Mouse (Mus musculus): ENCODE results near the gene Mog. TPM values are rescaled to one million over a fixed set of nuclear protein-coding genes. Genes with fewer than 3 reads are reported as not detected.
A peak's percentile ranks its signal among the peaks of the same experiment; 100 is the strongest.

The Mog gene
- polyA plus RNA-seq, 2 experiments, result not detected

DNA sequence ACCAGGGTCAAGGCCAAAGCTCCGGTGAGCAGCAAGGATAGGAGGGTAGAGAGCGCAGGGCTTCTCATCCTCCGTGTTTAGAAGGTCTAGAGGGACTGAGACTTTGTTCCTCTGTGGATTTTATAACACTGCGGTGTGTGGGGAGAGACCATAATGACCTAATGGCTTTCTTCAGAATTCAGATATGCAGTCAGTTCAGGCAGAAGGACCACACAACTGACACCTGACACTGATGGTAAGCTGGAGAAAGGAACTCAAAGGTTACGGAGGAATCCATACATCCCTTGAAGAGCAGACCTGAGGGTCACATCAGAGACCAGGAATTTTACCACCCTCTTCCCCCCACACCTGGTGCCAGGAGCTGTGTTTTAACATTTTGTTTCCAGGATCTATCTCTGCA, 33.8 kb downstream of the Mog start, which contains the start of gene H2-M5:
H2-M5 (minus strand) TSS at position 101 of the 400 bp plus-strand sequence.
- TF ChIP-seq EP300 (IDR thresholded peaks at IDR 0.05; ENCODE audit: low read depth), result no peak
- no peak for TF ChIP-seq CTCF (IDR thresholded peaks at IDR 0.05; ENCODE audit: low read depth)
- Histone ChIP-seq H3K36me3 (replicated peaks; ENCODE audit: control insufficient read depth, insufficient read depth, low read depth) (no peaks in the 10 kb centered on the region), H3K27ac (no peak within 1 kb of the TSS), H3K27me3 (ENCODE audit: control insufficient read depth, insufficient read depth, low read length) (peaks cover 18% of the 10 kb centered on the region), H3K4me1 (replicated peaks; ENCODE audit: control insufficient read depth in 2 of 2, insufficient read depth in 2 of 2, low read length in 1 of 2) (no peaks in the 10 kb centered on the region), H3K9me3 (ENCODE audit: control insufficient read depth, low read length) (no peaks in the 10 kb centered on the region), H3K4me2 (ENCODE audit: low read depth) (no peak within 1 kb of the TSS), H3K4me3 (ENCODE audit: insufficient read depth in 1 of 2, low read depth in 2 of 2, low read length in 2 of 2) (no peak within 1 kb of the TSS), H3K9ac (replicated peaks) (no peak within 1 kb of the TSS)
- 38% methylated on average over 5 of the region's 5 CpGs for WGBS (ENCODE audit: insufficient replicate concordance)
- DNase-seq (ENCODE audit: low read depth in 3 of 3, low spot score in 3 of 3) (no peak), ATAC-seq (ENCODE audit: insufficient read depth) (no peak)

DNA sequence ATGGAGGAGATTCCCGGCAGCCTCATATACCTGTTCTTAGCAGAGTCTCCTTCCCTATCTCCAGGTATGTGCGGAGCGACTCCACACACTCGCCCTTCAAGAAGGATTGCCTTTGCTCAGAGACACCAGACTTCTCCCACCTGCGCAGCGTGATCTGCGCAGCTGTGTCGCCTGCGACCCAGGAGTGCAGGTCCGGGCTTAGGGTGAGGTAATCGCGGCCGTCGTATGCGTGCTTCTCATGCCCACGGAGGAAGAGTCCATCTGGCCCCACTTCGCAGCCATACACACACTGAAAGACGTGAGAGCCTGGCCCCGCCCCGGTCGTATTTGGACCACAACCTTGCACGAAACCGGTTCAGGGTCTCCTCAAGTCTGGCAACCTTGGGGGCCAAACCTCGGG, 34.7 kb downstream of the Mog start:
- 7% methylated on average over 24 of the region's 24 CpGs for WGBS (ENCODE audit: insufficient replicate concordance)
- Histone ChIP-seq H3K9me3 (ENCODE audit: control insufficient read depth, low read length) (no peaks in the 10 kb centered on the region), H3K27ac (no peak overlapping the region), H3K27me3 (ENCODE audit: control insufficient read depth, insufficient read depth, low read length) (peaks cover 18% of the 10 kb centered on the region), H3K4me3 (ENCODE audit: insufficient read depth in 1 of 2, low read depth in 2 of 2, low read length in 2 of 2) (no peak overlapping the region), H3K4me2 (ENCODE audit: low read depth) (no peak overlapping the region), H3K36me3 (replicated peaks; ENCODE audit: control insufficient read depth, insufficient read depth, low read depth) (no peaks in the 10 kb centered on the region), H3K9ac (replicated peaks) (no peak overlapping the region), H3K4me1 (replicated peaks; ENCODE audit: control insufficient read depth in 2 of 2, insufficient read depth in 2 of 2, low read length in 1 of 2) (no peaks in the 10 kb centered on the region)
- TF ChIP-seq EP300 (IDR thresholded peaks at IDR 0.05; ENCODE audit: low read depth) (no peak), CTCF (IDR thresholded peaks at IDR 0.05; ENCODE audit: low read depth) (no peak)
- no peak for DNase-seq (ENCODE audit: low read depth in 3 of 3, low spot score in 3 of 3)
- ATAC-seq (ENCODE audit: insufficient read depth), result no peak

DNA sequence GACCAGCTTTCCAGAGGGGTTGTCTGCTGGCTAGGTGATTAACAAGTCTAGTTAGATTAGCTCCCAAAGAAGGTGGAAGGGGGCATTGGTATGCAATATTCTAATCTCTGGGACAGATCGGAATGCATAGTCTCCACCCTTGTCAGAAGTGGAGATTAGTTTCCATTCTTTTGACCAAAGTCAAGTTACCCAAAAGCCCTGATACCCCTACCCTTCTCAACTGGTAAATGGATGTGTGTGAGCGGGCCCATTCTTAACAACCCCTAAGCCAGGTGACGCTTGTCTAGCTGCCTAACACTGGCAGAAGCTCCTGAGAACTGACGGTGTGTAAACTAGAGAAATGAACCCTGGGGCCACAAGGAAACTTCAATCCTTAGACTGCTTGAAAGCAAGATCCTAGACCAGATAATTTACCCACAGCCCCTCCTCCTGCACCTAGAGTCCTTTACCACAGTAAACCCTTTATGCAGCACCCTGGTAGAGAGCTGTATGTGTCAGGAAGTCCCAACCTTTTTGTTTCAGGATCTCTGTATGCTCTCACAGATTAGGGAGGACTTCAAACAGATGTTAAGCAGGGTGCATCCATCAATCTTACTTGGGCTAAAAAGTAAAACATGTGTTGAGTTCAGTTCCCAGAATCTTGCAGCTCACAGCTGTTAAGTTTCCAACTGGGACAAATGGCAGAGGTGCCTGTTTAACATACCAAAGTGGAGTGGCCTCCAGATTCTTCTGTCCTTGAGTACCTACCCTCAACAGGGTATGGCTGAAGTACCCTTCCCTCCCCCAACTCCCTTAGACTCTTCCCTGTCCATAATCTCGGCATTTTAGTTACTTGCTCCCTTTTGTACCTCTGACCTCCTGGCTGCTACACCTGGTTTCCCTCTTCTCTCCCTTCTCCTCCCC, 40.7 kb downstream of the Mog start:
- peaks cover 1% of the 10 kb centered on the region for H3K27me3 ChIP-seq (ENCODE audit: control insufficient read depth, insufficient read depth, low read length)
- ATAC-seq (ENCODE audit: insufficient read depth) (no peak), DNase-seq (ENCODE audit: low read depth in 3 of 3, low spot score in 3 of 3) (no peak)
- WGBS (ENCODE audit: insufficient replicate concordance), result 27% methylated on average over 5 of the region's 5 CpGs
- H3K9ac ChIP-seq (replicated peaks), result no peak overlapping the region
- no peaks in the 10 kb centered on the region for H3K36me3 ChIP-seq (replicated peaks; ENCODE audit: control insufficient read depth, insufficient read depth, low read depth)
- no peak overlapping the region for H3K4me2 ChIP-seq (ENCODE audit: low read depth)
- H3K9me3 ChIP-seq (ENCODE audit: control insufficient read depth, low read length), result no peaks in the 10 kb centered on the region
- H3K4me1 ChIP-seq (replicated peaks; ENCODE audit: control insufficient read depth in 2 of 2, insufficient read depth in 2 of 2, low read length in 1 of 2), result no peaks in the 10 kb centered on the region; a peak in 1 of 4 replicates
- TF ChIP-seq CTCF (IDR thresholded peaks at IDR 0.05; ENCODE audit: low read depth) (no peak), EP300 (IDR thresholded peaks at IDR 0.05; ENCODE audit: low read depth) (no peak)
- no peak overlapping the region for H3K4me3 ChIP-seq (ENCODE audit: insufficient read depth in 1 of 2, low read depth in 2 of 2, low read length in 2 of 2)
- no peak overlapping the region for H3K27ac ChIP-seq

- Histone ChIP-seq H3K36me3 (replicated peaks; ENCODE audit: control insufficient read depth, insufficient read depth, low read depth) (no peaks in the 10 kb centered on the region), H3K4me2 (ENCODE audit: low read depth) (no peak overlapping the region), H3K27ac (no peak overlapping the region), H3K9ac (replicated peaks) (no peak overlapping the region), H3K27me3 (ENCODE audit: control insufficient read depth, insufficient read depth, low read length) (no peaks in the 10 kb centered on the region), H3K4me3 (ENCODE audit: insufficient read depth in 1 of 2, low read depth in 2 of 2, low read length in 2 of 2) (no peak overlapping the region), H3K4me1 (replicated peaks; ENCODE audit: control insufficient read depth in 2 of 2, insufficient read depth in 2 of 2, low read length in 1 of 2) (no peaks in the 10 kb centered on the region; a peak in 1 of 4 replicates), H3K9me3 (ENCODE audit: control insufficient read depth, low read length) (no peaks in the 10 kb centered on the region)
- TF ChIP-seq CTCF (IDR thresholded peaks at IDR 0.05; ENCODE audit: low read depth), result no peak
- TF ChIP-seq EP300 (IDR thresholded peaks at IDR 0.05; ENCODE audit: low read depth), result no peak
- 8% methylated on average over 4 of the region's 4 CpGs for WGBS (ENCODE audit: insufficient replicate concordance)
- DNase-seq (ENCODE audit: low read depth in 3 of 3, low spot score in 3 of 3) (no peak), ATAC-seq (ENCODE audit: insufficient read depth) (no peak)
These were observed 41.4 kb downstream of the Mog start for GRCm38 (mm10) chr17:36981845-36982244.

- Histone ChIP-seq H3K4me2 (ENCODE audit: low read depth) (peak within 1 kb of the TSS; percentile 27; the same call in 1 of the 2 replicates), H3K36me3 (replicated peaks; ENCODE audit: control insufficient read depth, insufficient read depth, low read depth) (no peaks in the 10 kb centered on the region), H3K9ac (replicated peaks) (no peak within 1 kb of the TSS), H3K27ac (no peak within 1 kb of the TSS), H3K9me3 (ENCODE audit: control insufficient read depth, low read length) (no peaks in the 10 kb centered on the region), H3K4me3 (ENCODE audit: insufficient read depth in 1 of 2, low read depth in 2 of 2, low read length in 2 of 2) (no peak within 1 kb of the TSS), H3K27me3 (ENCODE audit: control insufficient read depth, insufficient read depth, low read length) (no peaks in the 10 kb centered on the region), H3K4me1 (replicated peaks; ENCODE audit: control insufficient read depth in 2 of 2, insufficient read depth in 2 of 2, low read length in 1 of 2) (no peaks in the 10 kb centered on the region; a peak in 1 of 4 replicates)
- 7% methylated on average over 18 of the region's 18 CpGs for WGBS (ENCODE audit: insufficient replicate concordance)
- TF ChIP-seq EP300 (IDR thresholded peaks at IDR 0.05; ENCODE audit: low read depth) (no peak), CTCF (IDR thresholded peaks at IDR 0.05; ENCODE audit: low read depth) (no peak)
- ATAC-seq (ENCODE audit: insufficient read depth) (no peak), DNase-seq (ENCODE audit: low read depth in 3 of 3, low spot score in 3 of 3) (no peak)
These were observed 41.9 kb downstream of the Mog start, which contains the start of gene 2410137M14Rik for GRCm38 (mm10) chr17:36981221-36981813. TSS of gene 2410137M14Rik (minus strand) at chr17:36981237.

Data from liver, embryonic 14.5 days (tissue).